Mouse (Mus musculus): Measurements from ENCODE around the gene Atp8a1.

DNA sequence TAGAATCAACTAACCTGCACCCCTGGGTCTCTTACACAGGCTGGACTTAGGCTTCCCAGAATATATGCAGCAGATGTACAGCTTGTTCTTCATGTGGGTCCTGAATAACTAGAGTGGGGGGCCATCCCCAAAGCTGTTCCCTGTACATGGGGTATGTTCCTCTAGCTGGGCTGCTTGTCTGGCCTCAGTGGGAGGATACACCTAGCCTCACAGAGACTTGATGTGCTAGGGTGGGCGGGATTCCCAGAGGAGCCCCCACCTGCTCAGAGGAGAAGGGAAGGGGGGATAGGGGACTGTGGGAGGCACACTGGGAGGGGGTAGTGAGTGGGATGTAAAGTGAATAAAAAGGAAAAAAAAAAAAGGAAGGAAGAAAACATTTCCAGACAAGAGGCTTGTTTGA lies 147.8 kb downstream of the Atp8a1 start:
- TF ChIP-seq CTCF (IDR thresholded peaks at IDR 0.05; ENCODE audit: low read depth, low read length) = no peak
- no peak for TF ChIP-seq POLR2A (IDR thresholded peaks at IDR 0.05; ENCODE audit: extremely low read depth, insufficient read depth, low read length)
